Mouse (Mus musculus) central nervous system, embryonic 14 days (tissue): Measurements from ENCODE around the gene Kcp. TPM values are rescaled to one million over a fixed set of nuclear protein-coding genes. Genes with fewer than 3 reads are reported as not detected.

ENCODE experiments used
- polyA plus RNA-seq: library from polyadenylated mRNA; depleted of rRNA; stranded (reverse); fragments of >200 nt; gene quantifications from 2 replicates; pipeline ENCODE4 v1.2.3, GENCODE M21; 2012; rRNA removed

The Kcp gene
- 34.5 and 54.4 TPM in 2 replicates for polyA plus RNA-seq

DNA sequence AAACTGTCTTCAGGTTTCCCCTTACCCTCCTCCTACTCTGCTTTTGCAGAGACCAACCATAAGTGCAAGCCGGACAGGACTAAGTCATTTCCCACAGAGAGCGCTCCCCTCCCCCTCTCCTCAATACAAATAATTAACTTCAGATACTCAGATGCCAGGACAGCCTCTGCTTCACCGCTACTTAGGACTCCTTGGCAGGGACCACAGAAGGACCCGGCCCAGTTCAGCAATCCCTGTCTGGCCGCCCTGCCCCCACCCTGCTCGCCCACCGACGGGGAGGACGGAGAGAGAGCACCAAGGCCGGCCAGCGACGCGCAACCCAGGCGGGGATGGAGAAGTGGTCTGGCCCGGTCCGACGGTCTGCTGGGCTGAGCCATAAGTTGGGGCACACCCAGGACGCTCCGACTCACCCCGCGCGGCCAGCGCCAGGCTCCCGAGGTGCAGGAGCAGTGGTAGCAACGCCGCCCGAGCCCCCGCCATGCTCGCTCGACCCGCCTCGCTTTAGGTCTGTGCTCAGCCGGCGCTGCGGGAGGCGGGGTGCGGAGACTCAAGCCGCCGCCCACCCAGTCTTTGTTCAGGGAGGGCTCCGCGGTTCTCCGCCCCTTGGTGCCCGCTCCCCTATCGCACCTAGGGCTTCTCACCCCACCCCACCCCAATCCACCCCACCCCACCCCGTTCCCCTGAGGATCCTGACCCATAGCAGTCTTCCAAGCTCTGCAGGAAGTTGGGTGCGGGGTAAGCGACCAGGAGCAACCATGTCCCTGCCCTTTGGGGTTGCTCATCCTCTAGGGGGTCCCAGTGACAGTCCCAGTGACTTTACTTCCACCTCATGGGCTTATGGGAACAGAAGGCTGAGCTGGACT is at the start of gene Kcp:
TSS of gene Kcp (minus strand) at position 506 of the 863 bp plus-strand sequence.

GRCm38 (mm10) chr6:29526281-29527251 is 18.8 kb upstream of the Kcp start, which contains the start of gene Irf5:
Gene Irf5 (plus strand): TSS chr6:29526625.

DNA sequence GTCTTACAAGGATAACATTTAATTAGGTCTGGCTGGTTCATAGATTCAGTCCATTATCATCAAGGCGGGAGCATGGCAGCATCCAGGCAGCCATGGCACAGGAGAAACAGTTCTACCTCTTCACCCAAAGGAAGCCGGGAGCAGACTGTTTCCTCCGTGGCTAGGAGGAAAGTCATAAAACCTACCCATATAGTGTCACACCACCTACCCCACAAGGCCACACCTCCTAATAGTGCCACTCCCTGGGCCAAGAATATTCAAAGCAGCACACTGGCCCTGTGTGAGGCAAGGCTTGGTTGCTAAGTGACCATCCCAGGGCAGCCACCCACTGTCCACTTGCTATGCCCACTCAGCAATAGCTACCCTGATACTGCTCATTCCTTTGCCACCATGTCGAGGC is 36.6 kb downstream of the Kcp start, which contains the start of gene Atp6v1fnb:
TSS of gene Atp6v1fnb (plus strand) at position 301 of the 400 bp plus-strand sequence.

DNA sequence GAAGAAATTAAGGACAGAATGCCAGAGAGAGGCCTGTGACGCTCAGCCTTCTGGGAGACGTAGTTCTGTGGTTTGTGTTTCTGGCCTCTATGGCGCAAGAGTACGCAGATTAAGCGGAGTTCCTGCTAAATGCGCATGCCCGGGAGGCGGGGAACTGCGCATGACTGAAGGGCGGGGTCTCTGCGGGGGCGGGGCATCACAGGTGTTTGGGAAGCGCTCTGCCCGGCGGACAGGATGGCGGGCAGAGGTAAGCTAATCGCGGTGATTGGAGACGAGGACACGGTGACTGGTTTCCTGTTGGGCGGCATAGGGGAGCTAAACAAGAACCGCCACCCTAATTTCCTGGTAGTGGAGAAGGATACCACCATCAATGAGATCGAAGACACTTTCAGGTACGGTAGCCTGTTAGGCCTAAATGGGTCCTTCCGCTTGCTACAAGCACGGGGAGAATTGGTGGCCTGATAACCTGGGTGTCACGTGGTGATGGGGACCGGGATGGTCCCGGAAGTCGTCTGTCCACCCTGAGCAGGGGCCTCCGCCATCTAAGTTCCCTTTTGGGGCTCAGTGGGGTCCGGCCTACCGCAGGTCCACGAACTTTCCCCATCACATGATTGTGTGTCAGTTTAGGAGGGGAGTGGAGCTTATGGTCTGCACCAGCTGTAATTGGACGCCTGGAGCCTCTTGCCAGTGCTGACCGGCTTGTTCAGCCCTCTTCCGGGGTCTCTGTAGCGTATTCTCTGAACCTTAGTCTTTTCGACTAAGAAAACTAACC is 40.0 kb downstream of the Kcp start, which contains the start of gene Atp6v1f:
TSS of gene Atp6v1f (plus strand) at position 136 of the 772 bp plus-strand sequence.

GRCm38 (mm10) chr6:29433038-29433803 is 74.5 kb downstream of the Kcp start, which contains the start of gene Flnc:
Gene Flnc (plus strand): TSS chr6:29433256.

Other genes with a start within 250 kb of the Kcp start
- 30.9 and 31.6 TPM in 2 replicates for gene Hilpda, start 235.5 kb downstream of the Kcp start, polyA plus RNA-seq
- 1.6 and 2.6 TPM in 2 replicates for gene Fam71f2, start 228.4 kb downstream of the Kcp start, polyA plus RNA-seq
- 0.10 TPM in 1 of 2 replicates, not detected in the other for gene Fam71f1, start 188.8 kb downstream of the Kcp start, polyA plus RNA-seq
- gene Calu, start 159.9 kb downstream of the Kcp start, polyA plus RNA-seq, result 124 and 173 TPM in 2 replicates
- 0.28 and 0.85 TPM in 2 replicates for gene Opn1sw, start 119.5 kb downstream of the Kcp start, polyA plus RNA-seq
- gene Ccdc136, start 111.6 kb downstream of the Kcp start, polyA plus RNA-seq, result 54.3 and 55.3 TPM in 2 replicates
- 4.3 and 10.9 TPM in 2 replicates for gene Flnc, start 74.7 kb downstream of the Kcp start, polyA plus RNA-seq
- 291 and 330 TPM in 2 replicates for gene Atp6v1f, start 40.2 kb downstream of the Kcp start, polyA plus RNA-seq
- 0.20 and 0.39 TPM in 2 replicates for gene Atp6v1fnb, start 36.5 kb downstream of the Kcp start, polyA plus RNA-seq
- gene Irf5, start 18.7 kb upstream of the Kcp start, polyA plus RNA-seq, result 2.7 and 3.3 TPM in 2 replicates
- gene Tnpo3, start 101.9 kb upstream of the Kcp start, polyA plus RNA-seq, result 74.9 and 75.4 TPM in 2 replicates
- gene Tspan33, start 186.3 kb upstream of the Kcp start, polyA plus RNA-seq, result 6.1 and 7.1 TPM in 2 replicates
- 31.6 and 40.8 TPM in 2 replicates for gene Smo, start 227.6 kb upstream of the Kcp start, polyA plus RNA-seq